8 mouse cellular contexts compared by ENCODE assay signal in genomic region chr7:63757678-63758239, GRCm38 (mm10).
DNase-seq lines count a peak whose midpoint lies in the region; ATAC-seq and TF ChIP-seq lines count a peak whose summit lies in the region.

No protein-coding gene starts in this region.

- ATAC-seq in heart, embryonic 15.5 days (replicated peaks; ENCODE audit: insufficient number of reproducible peaks, insufficient read depth, low FRiP score, low read depth) = no peak
- ATAC-seq in forebrain, embryonic 14.5 days = peak; percentile 1; the same call in 1 of the 2 replicates
- ATAC-seq in liver, postnatal 0 days = no peak

- TF ChIP-seq EP300 in liver, postnatal 0 days (IDR thresholded peaks at IDR 0.05; ENCODE audit: low read depth) = no peak

- H3K9me3 ChIP-seq in heart, embryonic 15.5 days (replicated peaks) = no peaks in the 10 kb centered on the region
- H3K9me3 ChIP-seq in ES-E14 (ENCODE audit: control insufficient read depth, insufficient read depth, low read depth, low read length) = no peaks in the 10 kb centered on the region
- no peaks in the 10 kb centered on the region for H3K9me3 ChIP-seq in forebrain, embryonic 14.5 days (replicated peaks; ENCODE audit: control insufficient read depth, low read length)
- H3K9me3 ChIP-seq in liver, postnatal 0 days (ENCODE audit: low read length) = no peaks in the 10 kb centered on the region

- H3K4me3 ChIP-seq in heart, embryonic 15.5 days = peak overlapping the region; percentile 47
- H3K4me3 ChIP-seq in ES-E14 (ENCODE audit: insufficient read depth in 1 of 2, low read depth in 1 of 2, low read length in 2 of 2, poor library complexity in 1 of 2, severe bottlenecking in 1 of 2) = peak overlapping the region; percentile 37 to 68; a peak in 3 of 4 replicates
- peak overlapping the region; percentile 41 for H3K4me3 ChIP-seq in forebrain, embryonic 14.5 days (ENCODE audit: low read depth, low read length)
- H3K4me3 ChIP-seq in liver, postnatal 0 days (ENCODE audit: low read depth, low read length) = peak overlapping the region; percentile 8; the same call in 1 of the 2 replicates

- H3K27me3 ChIP-seq in heart, embryonic 15.5 days = peaks cover 94% of the 10 kb centered on the region
- H3K27me3 ChIP-seq in forebrain, embryonic 14.5 days (replicated peaks; ENCODE audit: control insufficient read depth, insufficient read depth, low read length) = peaks cover 71% of the 10 kb centered on the region
- peaks cover 77% of the 10 kb centered on the region for H3K27me3 ChIP-seq in liver, postnatal 0 days (ENCODE audit: insufficient read depth, low read length)

- no peak overlapping the region for H3K9ac ChIP-seq in heart, embryonic 15.5 days
- peak overlapping the region; percentile 62 for H3K9ac ChIP-seq in ES-E14 (ENCODE audit: insufficient read depth, low read depth, low read length, poor library complexity, severe bottlenecking)
- peak overlapping the region; percentile 56 for H3K9ac ChIP-seq in forebrain, embryonic 14.5 days (ENCODE audit: low read length)
- H3K9ac ChIP-seq in liver, postnatal 0 days (replicated peaks) = no peak overlapping the region

- DNase-seq in heart, postnatal 25 days (ENCODE audit: low spot score) = no peak
- no peak for DNase-seq in ES-E14 (ENCODE audit: low read depth, low spot score)
- peak; percentile 30 for DNase-seq in forebrain, embryonic 14.5 days (ENCODE audit: low spot score)
- DNase-seq in liver, postnatal 0 days = no peak
- no peak for DNase-seq in gastrocnemius, adult 8-10 months (ENCODE audit: low spot score in 2 of 2)
- DNase-seq in cerebellum, adult 9-11 months = no peak
- DNase-seq in left cerebral cortex, postnatal 14 days (ENCODE audit: low spot score in 2 of 2) = no peak

- H3K4me1 ChIP-seq in heart, embryonic 15.5 days (replicated peaks) = peaks cover 30% of the 10 kb centered on the region
- H3K4me1 ChIP-seq in ES-E14 (ENCODE audit: control insufficient read depth in 2 of 2, insufficient read depth in 2 of 2, low read length in 2 of 2, poor library complexity in 1 of 2) = peaks cover 0 to 4% of the 10 kb centered on the region in 2 experiments; a peak in 1 of 4 replicates
- peaks cover 12% of the 10 kb centered on the region for H3K4me1 ChIP-seq in forebrain, embryonic 14.5 days (ENCODE audit: control insufficient read depth, insufficient read depth, low read length)
- peaks cover 4% of the 10 kb centered on the region; the same call in 1 of the 2 replicates for H3K4me1 ChIP-seq in liver, postnatal 0 days (ENCODE audit: insufficient read depth)

- under 1% methylated on average over 61 of the region's 85 CpGs for WGBS in heart, embryonic 15.5 days
- under 1% methylated on average over 73 of the region's 85 CpGs for WGBS in forebrain, embryonic 14.5 days
- 2% methylated on average over 72 of the region's 85 CpGs for WGBS in liver, postnatal 0 days (ENCODE audit: insufficient replicate concordance)

- no peak overlapping the region for H3K27ac ChIP-seq in heart, embryonic 15.5 days
- no peak overlapping the region for H3K27ac ChIP-seq in ES-E14 (ENCODE audit: insufficient read depth, low read depth, low read length, poor library complexity, severe bottlenecking)
- H3K27ac ChIP-seq in forebrain, embryonic 14.5 days (ENCODE audit: low read depth, low read length) = peak overlapping the region; percentile 9; the same call in 1 of the 2 replicates
- H3K27ac ChIP-seq in liver, postnatal 0 days (ENCODE audit: low read depth) = no peak overlapping the region

- intact Hi-C loops in heart, postnatal 25 days (cut with DNase I) = loop anchor here (5.0 kb wide), 1 partner anchor 55 kb away; no protein-coding TSS in a partner anchor
- intact Hi-C loops in left cerebral cortex, postnatal 14 days (cut with DNase I) = loop anchor here (5.0 to 10.0 kb wide), 3 partner anchors 297 to 567 kb away; no protein-coding TSS in a partner anchor

- peak overlapping the region; percentile 78 for H3K4me2 ChIP-seq in heart, embryonic 15.5 days
- H3K4me2 ChIP-seq in forebrain, embryonic 14.5 days (ENCODE audit: low read length) = peak overlapping the region; percentile 70
- H3K4me2 ChIP-seq in liver, postnatal 0 days (ENCODE audit: low read depth, low read length) = peak overlapping the region; percentile 26

- TF ChIP-seq CTCF in liver, postnatal 0 days (IDR thresholded peaks at IDR 0.05; ENCODE audit: low read depth) = no peak

- H3K36me3 ChIP-seq in heart, embryonic 15.5 days = no peaks in the 10 kb centered on the region
- no peaks in the 10 kb centered on the region for H3K36me3 ChIP-seq in ES-E14 (ENCODE audit: control insufficient read depth, insufficient read depth, low read length, poor library complexity, severe bottlenecking)
- H3K36me3 ChIP-seq in forebrain, embryonic 14.5 days (ENCODE audit: control insufficient read depth, insufficient read depth, low read length) = no peaks in the 10 kb centered on the region
- H3K36me3 ChIP-seq in liver, postnatal 0 days (replicated peaks; ENCODE audit: insufficient read depth, low read length) = no peaks in the 10 kb centered on the region

- in situ Hi-C loops in ES-E14 (cut with MboI; ENCODE audit: low sequenced_read_pairs in 2 of 2, unreplicated experiment in 2 of 2) = no loop called here

TF ChIP-seq in ES-E14, 5 proteins besides CTCF, POLR2A, EP300 and RAD21:
- TF ChIP-seq ZNF384 (IDR thresholded peaks at IDR 0.05; ENCODE audit: low read depth, low read length) = no peak
- TF ChIP-seq ZC3H11A (IDR thresholded peaks at IDR 0.05; ENCODE audit: borderline replicate concordance, low read depth, low read length) = no peak
- TF ChIP-seq CHD2 (IDR thresholded peaks at IDR 0.05; ENCODE audit: low read depth, low read length) = no peak
- TF ChIP-seq MAFK (IDR thresholded peaks at IDR 0.05; ENCODE audit: insufficient read depth, low read depth, low read length) = no peak
- TF ChIP-seq HCFC1 (IDR thresholded peaks at IDR 0.05; ENCODE audit: borderline replicate concordance, insufficient read depth, low read length) = no peak

Comparison
In these comparisons a context has a peak if more than half of its experiments do, and no peak if none do; other contexts are left out.
1. H3K4me2 ChIP-seq: peak in every context shown above with its lines; median percentile 78 in heart, embryonic 15.5 days; 70 in forebrain, embryonic 14.5 days; 26 in liver, postnatal 0 days.
2. H3K9ac ChIP-seq: peak in ES-E14 (single experiment) and forebrain, embryonic 14.5 days (single experiment); none in heart, embryonic 15.5 days (single experiment) and liver, postnatal 0 days (single experiment).
3. Peak in every context shown above with its lines, with median percentiles within 50 percentile points of each other: H3K4me3 ChIP-seq.